Mouse (Mus musculus): ENCODE results near the gene Pfkfb2. TPM values are rescaled to one million over a fixed set of nuclear protein-coding genes. Genes with fewer than 3 reads are reported as not detected.
"Not testable (repeated sequence)": the region's sequence is repeated elsewhere in the genome, so short reads cannot be mapped to it uniquely, and the experiment has no call there.

Gene Pfkfb2
- polyA plus RNA-seq, 1 experiment from 2014 or later: 7.1 TPM

- WGBS (ENCODE audit: insufficient replicate concordance): 42% methylated on average over 2 of the region's 2 CpGs
- no peak for ATAC-seq
- H3K4me1 ChIP-seq: no peaks in the 10 kb centered on the region
Measured at GRCm38 (mm10) chr1:130681075-130681474, 48.0 kb downstream of the Pfkfb2 start.

GRCm38 (mm10) chr1:130678551-130678950 lies 50.5 kb downstream of the Pfkfb2 start:
- Histone ChIP-seq H3K4me2 (no peak overlapping the region), H3K9me3 (replicated peaks) (no peaks in the 10 kb centered on the region), H3K4me1 (no peaks in the 10 kb centered on the region), H3K4me3 (no peak overlapping the region), H3K36me3 (no peaks in the 10 kb centered on the region), H3K27ac (no peak overlapping the region), H3K9ac (no peak overlapping the region), H3K27me3 (replicated peaks) (no peaks in the 10 kb centered on the region)
- no peak for ATAC-seq
- WGBS (ENCODE audit: insufficient replicate concordance): 60% methylated on average over 2 of the region's 2 CpGs

More at GRCm38 (mm10) chr1:130681075-130681474, 48.0 kb downstream of the Pfkfb2 start:
- H3K4me3 ChIP-seq: no peak overlapping the region
- no peaks in the 10 kb centered on the region for H3K27me3 ChIP-seq (replicated peaks)
- no peak overlapping the region for H3K9ac ChIP-seq
- no peak overlapping the region for H3K27ac ChIP-seq
- H3K36me3 ChIP-seq: no peaks in the 10 kb centered on the region
- no peaks in the 10 kb centered on the region for H3K9me3 ChIP-seq (replicated peaks)
- H3K4me2 ChIP-seq: no peak overlapping the region

- H3K9me3 ChIP-seq (replicated peaks); H3K4me3 ChIP-seq; H3K27me3 ChIP-seq (replicated peaks); H3K9ac ChIP-seq; H3K27ac ChIP-seq; H3K4me2 ChIP-seq; ATAC-seq; H3K36me3 ChIP-seq; H3K4me1 ChIP-seq: not testable (repeated sequence)
- WGBS (ENCODE audit: insufficient replicate concordance): 58% methylated on average over 5 of the region's 5 CpGs
Measured at GRCm38 (mm10) chr1:130663576-130663975, 65.5 kb downstream of the Pfkfb2 start.

GRCm38 (mm10) chr1:130661454-130661853 lies 67.6 kb downstream of the Pfkfb2 start, which contains the start of gene C4bp:
TSS of gene C4bp (minus strand) at chr1:130661632.
- Histone ChIP-seq H3K4me1 (no peaks in the 10 kb centered on the region), H3K4me2 (no peak within 1 kb of the TSS), H3K9me3 (replicated peaks) (no peaks in the 10 kb centered on the region), H3K4me3 (no peak within 1 kb of the TSS), H3K9ac (no peak within 1 kb of the TSS), H3K36me3 (no peaks in the 10 kb centered on the region), H3K27me3 (replicated peaks) (no peaks in the 10 kb centered on the region), H3K27ac (no peak within 1 kb of the TSS)
- peak; percentile 35; the same call in 1 of the 2 replicates for ATAC-seq
- 63% methylated on average over 3 of the region's 3 CpGs for WGBS (ENCODE audit: insufficient replicate concordance)

GRCm38 (mm10) chr1:130659641-130660040 lies 69.4 kb downstream of the Pfkfb2 start:
- not testable (repeated sequence) for H3K4me2 ChIP-seq; ATAC-seq; H3K4me3 ChIP-seq; H3K27ac ChIP-seq; H3K9me3 ChIP-seq (replicated peaks); H3K4me1 ChIP-seq; H3K27me3 ChIP-seq (replicated peaks); H3K9ac ChIP-seq; H3K36me3 ChIP-seq
- 38% methylated on average over 5 of the region's 5 CpGs for WGBS (ENCODE audit: insufficient replicate concordance)

- no peak overlapping the region for H3K4me2 ChIP-seq
Measured at GRCm38 (mm10) chr1:130644103-130644502, 85.0 kb downstream of the Pfkfb2 start.

GRCm38 (mm10) chr1:130640967-130641366 lies 88.1 kb downstream of the Pfkfb2 start:
- Histone ChIP-seq H3K9me3 (replicated peaks) (no peaks in the 10 kb centered on the region), H3K27ac (no peak overlapping the region), H3K27me3 (replicated peaks) (no peaks in the 10 kb centered on the region), H3K4me3 (no peak overlapping the region), H3K4me1 (no peaks in the 10 kb centered on the region), H3K36me3 (no peaks in the 10 kb centered on the region), H3K9ac (no peak overlapping the region), H3K4me2 (no peak overlapping the region)
- no peak for ATAC-seq

More at GRCm38 (mm10) chr1:130644103-130644502, 85.0 kb downstream of the Pfkfb2 start:
- 63% methylated on average over 4 of the region's 4 CpGs for WGBS (ENCODE audit: insufficient replicate concordance)
- H3K9ac ChIP-seq: no peak overlapping the region
- no peaks in the 10 kb centered on the region for H3K9me3 ChIP-seq (replicated peaks)
- H3K4me1 ChIP-seq: no peaks in the 10 kb centered on the region
- no peaks in the 10 kb centered on the region for H3K27me3 ChIP-seq (replicated peaks)
- H3K36me3 ChIP-seq: no peaks in the 10 kb centered on the region
- H3K27ac ChIP-seq: no peak overlapping the region
- H3K4me3 ChIP-seq: no peak overlapping the region
- ATAC-seq: no peak

Other genes starting within 250 kb of the Pfkfb2 start
- gene Zp3r, start 99.6 kb downstream of the Pfkfb2 start, polyA plus RNA-seq (2016; fragmentation: Nextera tagmentation; extraction: Ambion mirVana): not detected in 2 replicates
- 0.35 and 0.38 TPM in 2 replicates for gene C4bp, start 67.6 kb downstream of the Pfkfb2 start, polyA plus RNA-seq (2016; fragmentation: Nextera tagmentation; extraction: Ambion mirVana)
- not detected in 2 replicates for gene Gm29427, start 13.5 kb downstream of the Pfkfb2 start, polyA plus RNA-seq (2016; fragmentation: Nextera tagmentation; extraction: Ambion mirVana)
- gene Yod1, start 11.9 kb downstream of the Pfkfb2 start, polyA plus RNA-seq (2016; fragmentation: Nextera tagmentation; extraction: Ambion mirVana): 49.3 and 49.7 TPM in 2 replicates
- 8.0 and 8.5 TPM in 2 replicates for gene AA986860, start 2.7 kb upstream of the Pfkfb2 start, polyA plus RNA-seq (2016; fragmentation: Nextera tagmentation; extraction: Ambion mirVana)
- not detected in 2 replicates for gene Fcamr, start 71.6 kb upstream of the Pfkfb2 start, polyA plus RNA-seq (2016; fragmentation: Nextera tagmentation; extraction: Ambion mirVana)
- gene Pigr, start 97.4 kb upstream of the Pfkfb2 start, polyA plus RNA-seq (2016; fragmentation: Nextera tagmentation; extraction: Ambion mirVana): 0.11 and 0.13 TPM in 2 replicates
- not detected in 2 replicates for gene Fcmr, start 136.4 kb upstream of the Pfkfb2 start, polyA plus RNA-seq (2016; fragmentation: Nextera tagmentation; extraction: Ambion mirVana)
- not detected in 2 replicates for gene Il24, start 158.2 kb upstream of the Pfkfb2 start, polyA plus RNA-seq (2016; fragmentation: Nextera tagmentation; extraction: Ambion mirVana)
- gene Il20, start 182.2 kb upstream of the Pfkfb2 start, polyA plus RNA-seq (2016; fragmentation: Nextera tagmentation; extraction: Ambion mirVana): not detected in 2 replicates
- gene Il19, start 210.9 kb upstream of the Pfkfb2 start, polyA plus RNA-seq (2016; fragmentation: Nextera tagmentation; extraction: Ambion mirVana): not detected in 2 replicates

All from liver, embryonic 12.5 days (tissue).